Mouse (Mus musculus) midbrain, postnatal 0 days (tissue): ENCODE results near the gene Clec2d. TPM values are rescaled to one million over a fixed set of nuclear protein-coding genes. Genes with fewer than 3 reads are reported as not detected.

ENCODE experiments used
- ATAC-seq: fragments of 200-750 bp; cut with Nextera tagmentation; 2 replicates; pipeline ENCODE4 v1.8.0; 2017; ENCODE audit warnings: moderate number of reproducible peaks, mild to moderate bottlenecking, moderate TSS enrichment, moderate library complexity; ENCODE audit not compliant: low FRiP score
- DNase-seq: peaks from one replicate; pipeline ENCODE4 v3.0.0-alpha.2; 2015; ENCODE audit warnings: low spot score
- H3K27ac ChIP-seq: fragments of 300-500 bp; sonication (generic); 2 replicates; pipeline ENCODE4 v1.5.1; 2014; ENCODE audit warnings: low read depth, mild to moderate bottlenecking, low read length, mixed read lengths
- H3K27me3 ChIP-seq: fragments of 300-500 bp; sonication (generic); 2 replicates; pipeline ENCODE4 v1.6.1; 2014; ENCODE audit warnings: low read length, control low read depth, mixed read lengths; ENCODE audit not compliant: insufficient read depth
- H3K36me3 ChIP-seq: fragments of 300-500 bp; sonication (generic); 2 replicates; pipeline ENCODE4 v1.6.1; 2014; ENCODE audit warnings: low read length, control low read depth, mixed read lengths; ENCODE audit not compliant: insufficient read depth
- H3K4me1 ChIP-seq: fragments of 300-500 bp; sonication (generic); 2 replicates; pipeline ENCODE4 v1.6.1; 2014; ENCODE audit warnings: mild to moderate bottlenecking, control low read depth, antibody characterized with exemption, low read length, mixed read lengths; ENCODE audit not compliant: insufficient read depth
- H3K4me2 ChIP-seq: fragments of 300-500 bp; sonication (generic); 2 replicates; pipeline ENCODE4 v1.6.1; 2014; ENCODE audit warnings: low read depth, mild to moderate bottlenecking, low read length, mixed read lengths; ENCODE audit not compliant: poor library complexity, severe bottlenecking
- H3K4me3 ChIP-seq: fragments of 300-500 bp; sonication (generic); 2 replicates; pipeline ENCODE4 v1.5.1; 2014; ENCODE audit warnings: low read depth, mild to moderate bottlenecking, low read length, moderate library complexity
- H3K9ac ChIP-seq: fragments of 300-500 bp; sonication (generic); replicated peaks from 2 replicates; pipeline ENCODE4 v1.6.1; 2014; ENCODE audit warnings: mild to moderate bottlenecking, low read length, moderate library complexity, mixed read lengths; ENCODE audit not compliant: poor library complexity, severe bottlenecking
- H3K9me3 ChIP-seq: fragments of 300-500 bp; sonication (generic); 2 replicates; pipeline ENCODE4 v1.6.1; 2016; ENCODE audit warnings: low read length, control low read depth
- CTCF ChIP-seq: IDR thresholded peaks from 2 replicates; pipeline ENCODE4 v1.5.1; 2016; ENCODE audit warnings: antibody characterized with exemption, mild to moderate bottlenecking
- WGBS: fragments of 180-500 bp; shearing (Covaris S2); extraction: QIAGEN DNeasy Blood & Tissue Kit; methylation state at CpG from one replicate; pipeline ENCODE4 v1.1.7; 2014; 5-methylcytosine and 5-hydroxymethylcytosine counted together
- polyA plus RNA-seq: library from polyadenylated mRNA; unstranded; fragments of >200 nt; fragmentation: Nextera tagmentation; extraction: Ambion mirVana; gene quantifications from 2 replicates; pipeline ENCODE4 v1.2.1, GENCODE M21; 2015
- total RNA-seq: library from RNA; depleted of rRNA; stranded (reverse); fragments of >200 nt; gene quantifications from 2 replicates; pipeline ENCODE4 v1.2.3, GENCODE M21; 2014

Gene Clec2d
- total and polyA plus RNA-seq, 2 experiments from 2014 or later, result 12.9 TPM; not detected in 1

DNA sequence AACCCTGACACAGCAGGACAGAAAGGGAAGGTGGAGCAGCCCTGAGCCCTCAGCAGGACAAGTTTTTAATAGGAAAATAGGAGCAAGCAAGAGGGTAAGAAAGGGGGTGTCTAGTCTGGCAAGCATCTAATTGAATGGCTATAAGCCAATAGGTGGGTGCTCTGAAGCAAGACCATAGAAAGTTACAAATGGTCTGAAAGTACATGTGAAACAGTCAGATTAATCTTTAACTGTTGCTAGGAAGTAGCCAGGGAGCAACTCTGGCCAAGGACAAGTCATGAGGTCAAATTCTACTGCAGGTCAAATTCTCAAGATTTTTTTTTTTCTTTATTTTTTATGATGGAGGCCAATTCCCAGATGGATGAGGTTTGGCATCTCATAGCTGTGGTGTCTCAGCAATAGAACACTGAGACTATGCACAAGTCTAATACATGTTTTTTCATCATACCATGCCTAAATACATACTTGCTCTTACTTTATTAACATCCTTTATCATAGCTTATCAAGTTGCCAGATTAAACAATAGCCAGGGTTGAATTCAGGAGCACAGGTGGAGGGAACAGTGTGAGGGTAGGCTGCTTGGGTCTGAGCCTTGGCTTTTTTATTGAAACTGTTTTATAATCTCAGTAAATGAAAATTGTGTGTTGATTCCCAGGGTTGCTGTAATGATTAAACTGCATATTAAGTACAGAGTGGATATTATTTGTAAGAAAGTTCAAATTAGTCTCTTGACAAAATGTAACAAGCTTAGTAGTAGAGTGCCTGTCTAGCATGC is 32.2 kb downstream of the Clec2d start:
- Histone ChIP-seq H3K36me3 (no peaks in the 10 kb centered on the region), H3K27me3 (no peaks in the 10 kb centered on the region), H3K4me2 (no peak overlapping the region), H3K9me3 (no peaks in the 10 kb centered on the region), H3K4me1 (no peaks in the 10 kb centered on the region), H3K27ac (no peak overlapping the region), H3K4me3 (no peak overlapping the region), H3K9ac (no peak overlapping the region)
- DNase-seq (no peak), ATAC-seq (no peak)
- TF ChIP-seq CTCF, result no peak

GRCm38 (mm10) chr6:129213497-129213896 is 33.1 kb downstream of the Clec2d start:
- Histone ChIP-seq H3K36me3 (no peaks in the 10 kb centered on the region), H3K4me1 (no peaks in the 10 kb centered on the region), H3K4me2 (no peak overlapping the region), H3K4me3 (no peak overlapping the region), H3K9me3 (no peaks in the 10 kb centered on the region), H3K27ac (no peak overlapping the region), H3K9ac (no peak overlapping the region), H3K27me3 (no peaks in the 10 kb centered on the region)
- TF ChIP-seq CTCF, result no peak
- 74% methylated on average over 1 of the region's 1 CpGs for WGBS
- no peak for ATAC-seq
- DNase-seq, result no peak

GRCm38 (mm10) chr6:129214263-129214662 is 33.8 kb downstream of the Clec2d start:
- no peak for TF ChIP-seq CTCF
- 85% methylated on average over 2 of the region's 2 CpGs for WGBS
- H3K9me3 ChIP-seq, result no peaks in the 10 kb centered on the region

GRCm38 (mm10) chr6:129215053-129215452 is 34.6 kb downstream of the Clec2d start:
- no peak for DNase-seq
- Histone ChIP-seq H3K4me2 (no peak overlapping the region), H3K4me3 (no peak overlapping the region), H3K36me3 (no peaks in the 10 kb centered on the region), H3K27ac (no peak overlapping the region), H3K4me1 (no peaks in the 10 kb centered on the region), H3K9me3 (no peaks in the 10 kb centered on the region), H3K27me3 (no peaks in the 10 kb centered on the region), H3K9ac (no peak overlapping the region)
- no peak for TF ChIP-seq CTCF
- no peak for ATAC-seq
- 79% methylated on average over 2 of the region's 2 CpGs for WGBS

More at GRCm38 (mm10) chr6:129214263-129214662, 33.8 kb downstream of the Clec2d start:
- ATAC-seq, result no peak
- Histone ChIP-seq H3K27me3 (no peaks in the 10 kb centered on the region), H3K4me3 (no peak overlapping the region), H3K36me3 (no peaks in the 10 kb centered on the region), H3K27ac (no peak overlapping the region), H3K4me2 (no peak overlapping the region), H3K9ac (no peak overlapping the region), H3K4me1 (no peaks in the 10 kb centered on the region)
- DNase-seq, result no peak

DNA sequence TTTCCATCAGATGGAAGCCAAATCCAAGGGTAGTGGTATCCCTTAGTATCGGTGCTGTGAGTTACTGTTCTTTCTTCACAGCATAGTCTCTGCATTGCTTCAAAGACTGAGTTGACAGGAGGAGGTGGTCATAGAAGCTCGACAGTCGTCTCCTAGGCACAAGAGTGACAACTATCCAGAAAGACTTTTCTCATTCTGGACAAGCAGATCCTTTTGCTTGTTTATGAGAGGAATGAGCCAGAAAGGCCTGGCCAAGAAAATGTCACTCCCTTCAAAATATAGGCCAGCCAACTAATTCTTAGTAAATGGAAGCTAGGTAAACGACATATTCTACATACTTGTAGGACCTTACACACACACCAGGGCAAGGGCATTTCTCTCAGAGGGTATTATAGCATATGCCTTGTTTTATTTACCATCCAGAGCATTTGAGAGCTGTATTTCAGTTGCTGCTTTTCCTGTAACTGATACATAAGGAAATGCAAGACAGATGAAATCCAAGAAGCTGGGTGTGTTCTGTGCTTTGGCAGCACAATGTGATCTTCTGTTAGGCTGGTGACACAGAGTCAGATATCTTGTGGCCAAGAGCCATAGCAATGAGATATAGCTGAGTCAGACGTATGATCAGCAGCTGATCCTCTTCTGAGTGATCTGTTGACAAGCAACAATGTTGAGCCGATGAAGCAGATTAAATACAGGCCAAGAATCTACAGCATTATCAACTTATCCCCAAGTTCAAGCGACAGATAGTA is 35.6 kb downstream of the Clec2d start:
- DNase-seq, result no peak
- no peak overlapping the region for H3K9ac ChIP-seq
- no peak overlapping the region for H3K4me3 ChIP-seq
- H3K4me1 ChIP-seq, result no peaks in the 10 kb centered on the region
- H3K27me3 ChIP-seq, result no peaks in the 10 kb centered on the region
- no peaks in the 10 kb centered on the region for H3K36me3 ChIP-seq
- no peaks in the 10 kb centered on the region for H3K9me3 ChIP-seq
- no peak for ATAC-seq
- no peak overlapping the region for H3K27ac ChIP-seq
- no peak overlapping the region for H3K4me2 ChIP-seq
- TF ChIP-seq CTCF, result no peak
- WGBS, result 86% methylated on average over 7 of the region's 7 CpGs

- Histone ChIP-seq H3K4me3 (no peak overlapping the region), H3K27ac (no peak overlapping the region), H3K9me3 (no peaks in the 10 kb centered on the region), H3K9ac (no peak overlapping the region), H3K36me3 (no peaks in the 10 kb centered on the region), H3K27me3 (no peaks in the 10 kb centered on the region), H3K4me2 (no peak overlapping the region), H3K4me1 (no peaks in the 10 kb centered on the region)
- 74% methylated on average over 3 of the region's 3 CpGs for WGBS
- no peak for TF ChIP-seq CTCF
- ATAC-seq, result no peak
- DNase-seq, result no peak
Measured at GRCm38 (mm10) chr6:129216721-129217230, 36.4 kb downstream of the Clec2d start.
